Mouse (Mus musculus) hindbrain, embryonic 11.5 days (tissue): ENCODE data around the gene Ube2f. TPM values are rescaled to one million over a fixed set of nuclear protein-coding genes. Genes with fewer than 3 reads are reported as not detected.

Experiments used
- ATAC-seq: fragments of 200-750 bp; cut with Nextera tagmentation; 2 replicates; pipeline ENCODE4 v1.8.0; 2017; ENCODE audit warnings: mild to moderate bottlenecking, moderate TSS enrichment, moderate library complexity; ENCODE audit not compliant: low FRiP score
- DNase-seq: peaks from one replicate; pipeline ENCODE4 v3.0.0-alpha.2; 2015; ENCODE audit warnings: low spot score
- H3K27ac ChIP-seq: fragments of 300-500 bp; sonication (generic); 2 replicates; pipeline ENCODE4 v1.5.1; 2014; ENCODE audit warnings: mild to moderate bottlenecking, low read depth, low read length
- H3K27me3 ChIP-seq: fragments of 300-500 bp; sonication (generic); 2 replicates; pipeline ENCODE4 v1.6.1; 2014; ENCODE audit warnings: mild to moderate bottlenecking, low read length, moderate library complexity, mixed read lengths; ENCODE audit not compliant: control insufficient read depth, insufficient read depth
- H3K36me3 ChIP-seq: fragments of 300-500 bp; sonication (generic); 2 replicates; pipeline ENCODE4 v1.6.1; 2014; ENCODE audit warnings: mild to moderate bottlenecking, low read length, moderate library complexity, mixed read lengths; ENCODE audit not compliant: control insufficient read depth, insufficient read depth
- H3K4me1 ChIP-seq: fragments of 300-500 bp; sonication (generic); replicated peaks from 2 replicates; pipeline ENCODE4 v1.6.1; 2014; ENCODE audit warnings: low read length, mixed read lengths; ENCODE audit not compliant: control insufficient read depth, insufficient read depth
- H3K4me2 ChIP-seq: fragments of 300-500 bp; sonication (generic); replicated peaks from 2 replicates; pipeline ENCODE4 v1.6.1; 2014; ENCODE audit warnings: mild to moderate bottlenecking, low read depth, low read length
- H3K4me3 ChIP-seq: fragments of 300-500 bp; sonication (generic); 2 replicates; pipeline ENCODE4 v1.5.1; 2014; ENCODE audit warnings: low read depth, low read length
- H3K9ac ChIP-seq: fragments of 300-500 bp; sonication (generic); 2 replicates; pipeline ENCODE4 v1.6.1; 2014; ENCODE audit warnings: low read depth, low read length
- H3K9me3 ChIP-seq: fragments of 300-500 bp; sonication (generic); 2 replicates; pipeline ENCODE4 v1.6.1; 2016; ENCODE audit warnings: low read length; ENCODE audit not compliant: control insufficient read depth
- WGBS: fragments of 180-500 bp; shearing (Covaris S2); extraction: QIAGEN DNeasy Blood & Tissue Kit; methylation state at CpG from one replicate; pipeline ENCODE4 v1.1.7; 2014; 5-methylcytosine and 5-hydroxymethylcytosine counted together
- polyA plus RNA-seq: library from polyadenylated mRNA; unstranded; fragments of >200 nt; fragmentation: Nextera tagmentation; extraction: Ambion mirVana; gene quantifications from 2 replicates; pipeline ENCODE4 v1.2.1, GENCODE M21; 2014

Gene Ube2f
- polyA plus RNA-seq, 1 experiment from 2014 or later = 95.2 TPM

DNA sequence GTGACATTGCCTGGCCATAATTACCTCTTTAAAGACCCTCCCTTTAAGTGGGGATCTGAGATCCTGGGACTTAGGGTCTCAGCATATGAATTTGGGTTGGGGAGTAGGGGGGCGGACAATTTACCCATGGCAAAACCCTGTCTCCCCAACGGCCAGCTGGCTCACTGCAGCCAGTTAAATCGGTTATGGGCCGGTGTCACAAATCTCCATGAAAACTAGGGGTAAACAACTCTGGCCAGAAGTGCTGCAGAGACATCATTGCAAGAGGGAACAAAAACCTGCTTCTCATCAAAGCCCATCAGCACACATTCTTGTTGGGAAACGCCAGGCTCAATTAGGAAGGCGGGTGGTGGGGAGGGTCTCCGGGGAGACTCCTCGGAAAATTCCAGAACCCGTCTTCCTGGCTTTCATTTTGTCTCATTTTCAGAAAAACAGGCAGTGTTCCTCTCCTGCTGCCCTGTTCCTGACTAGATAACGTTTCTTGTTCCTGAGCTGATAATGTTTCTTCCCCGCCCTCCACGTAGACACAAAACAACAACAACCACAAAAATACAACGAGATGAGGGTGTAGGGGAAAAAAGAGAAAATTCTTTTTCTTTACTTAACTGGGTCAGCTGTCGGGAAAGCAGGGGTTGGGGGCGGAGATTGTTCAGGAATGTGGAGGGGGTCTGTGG is 22.6 kb upstream of the Ube2f start:
- WGBS = 69% methylated on average over 15 of the region's 15 CpGs
- Histone ChIP-seq H3K36me3 (no peaks in the 10 kb centered on the region), H3K4me1 (no peaks in the 10 kb centered on the region), H3K4me3 (no peak overlapping the region), H3K27me3 (no peaks in the 10 kb centered on the region), H3K27ac (no peak overlapping the region), H3K9ac (no peak overlapping the region), H3K9me3 (no peaks in the 10 kb centered on the region), H3K4me2 (no peak overlapping the region)
- ATAC-seq (no peak), DNase-seq (no peak)

DNA sequence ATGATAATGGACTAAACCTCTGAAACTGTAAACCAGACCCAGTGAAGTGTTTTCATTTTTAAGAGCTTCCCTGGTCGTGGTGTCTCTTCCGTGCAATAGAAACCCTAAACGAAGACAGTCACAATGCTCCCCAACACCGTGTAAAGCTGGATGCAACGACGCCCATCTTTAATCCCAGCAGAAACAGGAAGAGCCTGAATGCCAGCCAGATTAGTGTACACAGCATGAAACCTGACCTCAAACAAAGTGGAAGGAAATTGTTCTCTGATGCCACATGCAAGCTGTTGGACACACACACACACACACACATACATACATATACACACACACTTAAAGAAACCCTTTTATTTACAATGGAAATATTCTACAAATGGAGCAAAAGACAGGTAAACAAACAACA is 19.0 kb upstream of the Ube2f start:
- Histone ChIP-seq H3K4me3 (no peak overlapping the region), H3K4me1 (no peaks in the 10 kb centered on the region), H3K27me3 (no peaks in the 10 kb centered on the region), H3K36me3 (no peaks in the 10 kb centered on the region), H3K9me3 (no peaks in the 10 kb centered on the region), H3K27ac (no peak overlapping the region), H3K4me2 (no peak overlapping the region), H3K9ac (no peak overlapping the region)
- ATAC-seq = no peak
- 80% methylated on average over 6 of the region's 6 CpGs for WGBS
- DNase-seq = no peak

GRCm38 (mm10) chr1:91231896-91232295 is 18.2 kb upstream of the Ube2f start:
- ATAC-seq (no peak), DNase-seq (no peak)
- H3K27me3 ChIP-seq = no peaks in the 10 kb centered on the region
- H3K4me3 ChIP-seq = no peak overlapping the region
- no peaks in the 10 kb centered on the region for H3K36me3 ChIP-seq
- no peak overlapping the region for H3K27ac ChIP-seq
- 61% methylated on average over 5 of the region's 5 CpGs for WGBS
- H3K4me2 ChIP-seq = no peak overlapping the region
- H3K9ac ChIP-seq = no peak overlapping the region
- H3K9me3 ChIP-seq = no peaks in the 10 kb centered on the region
- no peaks in the 10 kb centered on the region for H3K4me1 ChIP-seq

DNA sequence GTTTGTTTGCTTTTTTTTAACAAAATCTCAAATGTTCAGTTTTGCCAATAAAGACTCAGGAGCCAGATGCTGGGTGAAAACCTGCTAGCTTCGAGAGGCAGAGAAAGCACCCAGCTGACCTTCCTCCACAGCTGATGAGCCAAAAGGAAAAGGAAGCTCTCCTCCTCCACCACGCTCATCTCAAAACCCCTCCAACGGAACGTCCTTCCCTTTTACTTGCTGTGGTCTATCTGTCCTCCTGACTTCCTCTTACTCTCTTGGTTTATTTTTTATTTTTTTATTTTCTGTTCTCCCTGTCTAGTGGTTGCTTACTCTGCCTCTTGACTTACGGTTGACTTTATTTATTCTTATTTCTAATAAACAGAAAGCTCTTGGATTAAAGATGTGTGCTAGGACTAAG is 14.7 kb upstream of the Ube2f start:
- Histone ChIP-seq H3K4me1 (no peaks in the 10 kb centered on the region), H3K27ac (no peak overlapping the region), H3K9ac (no peak overlapping the region), H3K4me2 (no peak overlapping the region), H3K27me3 (no peaks in the 10 kb centered on the region), H3K4me3 (no peak overlapping the region), H3K9me3 (no peaks in the 10 kb centered on the region), H3K36me3 (no peaks in the 10 kb centered on the region)
- WGBS = 80% methylated on average over 5 of the region's 5 CpGs
- DNase-seq = no peak
- ATAC-seq = no peak

DNA sequence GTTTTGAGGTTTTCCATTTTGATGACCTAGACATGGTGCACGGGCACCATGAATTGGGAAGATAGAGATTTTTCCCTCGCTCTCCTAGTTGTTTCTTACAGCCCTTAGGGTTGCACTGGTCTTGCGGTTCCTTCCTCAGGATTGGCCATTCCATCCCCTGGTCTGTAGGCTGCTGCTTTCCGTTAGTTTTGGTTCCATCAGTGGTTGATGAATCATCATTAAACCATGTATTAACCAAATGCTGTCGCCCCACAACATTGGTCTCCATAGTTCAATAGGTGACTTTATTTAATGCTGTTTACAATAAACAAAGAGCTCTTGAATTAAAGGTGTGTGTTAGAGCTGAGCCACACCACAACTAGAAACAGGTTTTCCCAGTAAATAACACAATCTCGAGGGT is 12.4 kb upstream of the Ube2f start:
- 80% methylated on average over 6 of the region's 6 CpGs for WGBS
- no peak overlapping the region for H3K4me3 ChIP-seq
- no peak overlapping the region for H3K9ac ChIP-seq
- no peaks in the 10 kb centered on the region for H3K36me3 ChIP-seq
- H3K4me2 ChIP-seq = no peak overlapping the region
- H3K27me3 ChIP-seq = no peaks in the 10 kb centered on the region
- H3K4me1 ChIP-seq = no peaks in the 10 kb centered on the region
- ATAC-seq = no peak
- no peak overlapping the region for H3K27ac ChIP-seq
- no peak for DNase-seq
- H3K9me3 ChIP-seq = no peaks in the 10 kb centered on the region

GRCm38 (mm10) chr1:91239112-91239511 is 11.0 kb upstream of the Ube2f start:
- H3K4me2 ChIP-seq = no peak overlapping the region
- peak; percentile 45 for DNase-seq
- no peaks in the 10 kb centered on the region for H3K27me3 ChIP-seq
- H3K9ac ChIP-seq = no peak overlapping the region
- no peaks in the 10 kb centered on the region for H3K36me3 ChIP-seq
- ATAC-seq = no peak
- H3K9me3 ChIP-seq = no peaks in the 10 kb centered on the region
- H3K4me1 ChIP-seq = no peaks in the 10 kb centered on the region
- WGBS = 21% methylated on average over 5 of the region's 5 CpGs
- H3K27ac ChIP-seq = no peak overlapping the region
- H3K4me3 ChIP-seq = no peak overlapping the region

DNA sequence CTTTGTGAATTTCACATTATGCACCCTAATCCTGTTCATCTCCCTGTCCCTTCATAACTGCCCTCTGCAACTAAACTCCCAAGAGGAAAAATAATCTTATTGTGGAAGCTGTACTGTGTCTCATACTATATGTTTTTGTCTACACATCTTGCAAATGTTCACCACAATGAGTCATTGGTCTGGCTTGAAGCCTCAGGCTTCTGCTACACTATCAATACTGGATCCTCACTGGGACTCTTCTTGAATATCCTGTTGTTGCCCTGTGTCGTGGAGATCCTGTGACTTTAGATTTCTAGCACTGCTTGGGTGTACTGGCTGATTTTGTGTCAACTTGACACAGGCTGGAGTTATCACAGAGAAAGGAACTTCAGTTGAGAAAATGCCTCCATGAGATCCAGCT is 10.3 kb upstream of the Ube2f start:
- H3K4me1 ChIP-seq = no peaks in the 10 kb centered on the region
- H3K36me3 ChIP-seq = no peaks in the 10 kb centered on the region
- no peak overlapping the region for H3K9ac ChIP-seq
- no peaks in the 10 kb centered on the region for H3K9me3 ChIP-seq
- no peak overlapping the region for H3K4me2 ChIP-seq
- ATAC-seq = no peak
- WGBS = 86% methylated on average over 1 of the region's 1 CpGs
- H3K27ac ChIP-seq = no peak overlapping the region
- H3K27me3 ChIP-seq = no peaks in the 10 kb centered on the region
- no peak overlapping the region for H3K4me3 ChIP-seq
- DNase-seq = no peak

- H3K9me3 ChIP-seq = no peaks in the 10 kb centered on the region
- H3K4me1 ChIP-seq = no peaks in the 10 kb centered on the region
- H3K27ac ChIP-seq = no peak overlapping the region
- 85% methylated on average over 1 of the region's 1 CpGs for WGBS
- no peak overlapping the region for H3K9ac ChIP-seq
- ATAC-seq = no peak
- no peak for DNase-seq
- no peaks in the 10 kb centered on the region for H3K36me3 ChIP-seq
- no peaks in the 10 kb centered on the region for H3K27me3 ChIP-seq
- no peak overlapping the region for H3K4me3 ChIP-seq
- no peak overlapping the region for H3K4me2 ChIP-seq
Observed at GRCm38 (mm10) chr1:91240685-91241084, 9.4 kb upstream of the Ube2f start.

DNA sequence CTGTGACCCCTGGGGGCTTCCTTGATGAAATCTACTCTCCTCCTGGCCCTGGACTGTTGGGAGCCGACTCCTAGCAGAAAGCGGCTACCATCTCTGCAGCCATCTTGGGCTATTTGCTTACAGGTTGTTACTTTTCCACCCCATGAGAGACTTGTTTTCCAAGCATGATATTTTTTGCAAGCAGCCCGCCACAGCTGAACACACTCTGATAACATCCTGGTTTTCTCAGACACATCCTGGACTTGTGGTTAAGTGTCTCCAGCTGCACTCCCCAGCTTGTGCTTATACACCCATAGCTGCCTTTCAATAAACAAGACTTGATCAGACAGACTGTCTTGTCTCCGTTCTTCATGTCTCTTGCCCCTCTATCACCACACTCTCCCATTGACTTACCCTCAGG is 8.9 kb upstream of the Ube2f start:
- Histone ChIP-seq H3K27me3 (no peaks in the 10 kb centered on the region), H3K27ac (no peak overlapping the region), H3K4me1 (no peaks in the 10 kb centered on the region), H3K9ac (no peak overlapping the region), H3K4me2 (no peak overlapping the region), H3K4me3 (no peak overlapping the region), H3K36me3 (no peaks in the 10 kb centered on the region), H3K9me3 (no peaks in the 10 kb centered on the region)
- 88% methylated on average over 4 of the region's 4 CpGs for WGBS
- DNase-seq (no peak), ATAC-seq (no peak)
